Mouse (Mus musculus) spleen, adult 2 months (tissue): Measurements from ENCODE around the gene Cwc22.

Experiments
- CTCF ChIP-seq: fragments of 200-500 bp; IDR thresholded peaks from 2 replicates; pipeline ENCODE4 v1.5.1; 2011; ENCODE audit warnings: mild to moderate bottlenecking, inconsistent platforms; ENCODE audit not compliant: insufficient read depth, insufficient read length, insufficient replicate concordance; ENCODE audit errors: extremely low read depth
- POLR2A ChIP-seq: fragments of 200-500 bp; IDR thresholded peaks from 2 replicates; pipeline ENCODE4 v1.6.1; 2011; ENCODE audit warnings: low read depth, low read length, inconsistent platforms

DNA sequence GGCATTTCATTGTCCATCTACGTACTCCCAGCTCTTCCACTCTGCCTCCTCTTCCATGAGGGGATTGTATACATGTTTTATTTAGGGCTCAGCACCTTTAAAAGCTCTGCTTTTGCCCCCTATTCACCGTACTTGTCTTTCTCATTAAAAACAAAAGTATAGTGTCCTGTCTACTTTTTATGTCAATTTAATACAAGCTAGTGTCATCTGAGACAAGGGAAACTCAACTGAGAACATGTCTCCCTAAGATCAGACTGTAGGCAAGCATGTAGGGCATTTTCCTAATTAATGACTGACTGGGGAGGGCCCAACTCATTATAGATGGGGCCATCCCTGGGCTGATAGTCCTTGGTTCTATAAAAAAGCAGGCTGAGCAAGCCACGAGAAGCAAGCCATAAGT is 8.4 kb downstream of the Cwc22 start:
- TF ChIP-seq POLR2A = no peak
- no peak for TF ChIP-seq CTCF
